Mouse (Mus musculus) right cerebral cortex, postnatal 10 days (tissue): ENCODE data around the gene Olfr371.

Experiments used
- DNase-seq, 2 experiments: peaks; one replicate each; pipeline ENCODE4 v3.0.0; 2021; ENCODE audit warnings: low spot score in 2 of 2

Gene Olfr371

DNA sequence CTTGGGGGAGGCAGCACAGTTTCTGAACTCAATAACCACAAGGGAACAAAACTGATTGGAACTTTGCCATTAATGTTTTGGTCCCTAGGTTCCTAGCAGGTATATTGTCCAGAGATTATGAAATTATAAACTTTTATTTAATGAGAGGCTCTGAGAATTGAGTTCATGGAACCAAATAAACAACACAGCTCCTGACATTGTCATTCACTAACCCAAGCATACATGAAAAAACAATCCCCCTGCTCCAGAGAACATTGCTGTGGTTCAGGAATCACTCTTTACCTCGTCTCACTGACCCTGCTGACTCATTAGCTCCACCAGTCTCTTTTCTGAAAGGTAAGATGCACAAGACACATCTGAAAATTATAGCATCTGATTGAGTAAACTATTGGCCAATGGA, at the start of gene Olfr371:
Gene Olfr371, plus strand, starts transcription at position 301 of the 400 bp plus-strand sequence.
- no peak for DNase-seq

DNA sequence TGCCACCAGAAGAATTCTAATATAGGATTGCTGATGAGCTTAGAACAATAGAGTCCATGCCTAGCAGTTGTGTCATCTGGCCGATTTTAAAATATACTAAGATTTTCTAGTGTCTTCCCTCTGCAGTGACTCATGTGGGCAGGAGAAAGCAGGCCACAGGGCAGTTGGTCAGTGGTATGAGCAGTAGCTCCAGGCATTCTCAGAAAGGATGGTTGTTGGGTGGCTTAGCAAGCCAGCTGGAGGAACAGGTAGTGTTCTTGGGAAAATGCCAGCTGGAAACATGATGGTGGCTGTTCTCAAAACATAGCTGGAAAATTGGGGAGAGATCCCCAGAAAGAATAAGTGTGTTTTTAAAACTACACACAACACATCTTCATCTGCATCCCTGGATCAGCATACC, 33.4 kb upstream of the Olfr371 start:
- DNase-seq = no peak

DNA sequence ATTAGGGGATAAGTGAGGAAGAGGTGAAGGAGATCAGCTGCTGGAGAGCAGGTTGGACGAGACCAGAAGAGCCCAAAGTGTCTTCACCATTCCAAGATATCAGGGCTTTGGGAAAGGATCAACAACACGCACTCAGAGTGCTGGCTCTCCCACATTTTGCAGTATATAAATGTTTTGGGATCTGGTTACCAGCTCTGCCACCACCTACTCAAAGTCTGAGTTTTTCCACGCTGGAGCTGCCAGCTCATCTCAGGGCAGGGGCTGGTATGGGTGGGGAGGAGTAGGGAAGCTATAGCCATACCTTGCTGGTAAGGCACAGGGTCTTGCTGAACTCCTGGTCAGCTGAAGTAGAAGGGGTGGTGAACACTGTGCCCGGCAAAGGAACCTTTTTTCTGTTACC, 5.6 kb upstream of the Olfr371 start:
- DNase-seq = no peak

DNA sequence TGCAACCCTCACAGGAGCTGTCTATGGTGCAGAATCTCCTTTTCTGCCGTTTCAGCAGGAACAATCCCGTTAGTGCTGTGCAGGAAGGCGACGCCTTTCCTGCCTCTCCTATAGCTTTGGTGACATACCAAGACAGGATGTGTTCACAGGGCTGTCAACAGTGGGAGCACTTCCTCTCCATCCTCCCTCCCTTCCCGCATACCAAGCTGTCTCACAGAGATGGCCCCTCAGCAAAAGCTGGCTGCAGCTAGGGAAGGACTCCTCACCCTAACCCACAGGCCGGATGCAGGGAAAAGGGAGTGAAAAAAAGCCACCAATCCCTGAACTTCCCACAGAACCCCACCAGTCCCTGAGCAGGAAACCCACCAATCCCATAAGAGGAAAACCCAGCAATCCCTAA, 4.8 kb upstream of the Olfr371 start:
- no peak for DNase-seq

DNA sequence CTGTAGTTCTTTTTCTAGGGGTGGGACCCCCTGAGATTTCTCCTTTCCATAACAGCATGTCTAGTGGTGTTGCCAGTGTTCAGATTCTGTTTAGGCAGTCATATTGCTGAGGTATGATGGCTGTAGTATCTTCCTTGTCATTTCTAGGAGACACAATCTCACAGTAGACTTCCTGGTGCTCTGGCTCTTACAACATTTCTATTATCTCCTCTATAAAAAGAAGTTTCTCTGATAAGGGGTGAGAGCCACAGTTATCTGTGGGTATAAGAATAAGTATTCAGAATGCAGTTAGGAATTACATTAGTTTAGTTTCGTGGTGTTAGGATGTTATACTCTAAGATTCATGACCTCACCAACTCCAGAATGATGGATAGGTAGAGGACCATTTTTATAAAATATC, 1.5 kb downstream of the Olfr371 start:
- DNase-seq = no peak
